Mouse (Mus musculus): Measurements from ENCODE around the gene Gapvd1.

DNA sequence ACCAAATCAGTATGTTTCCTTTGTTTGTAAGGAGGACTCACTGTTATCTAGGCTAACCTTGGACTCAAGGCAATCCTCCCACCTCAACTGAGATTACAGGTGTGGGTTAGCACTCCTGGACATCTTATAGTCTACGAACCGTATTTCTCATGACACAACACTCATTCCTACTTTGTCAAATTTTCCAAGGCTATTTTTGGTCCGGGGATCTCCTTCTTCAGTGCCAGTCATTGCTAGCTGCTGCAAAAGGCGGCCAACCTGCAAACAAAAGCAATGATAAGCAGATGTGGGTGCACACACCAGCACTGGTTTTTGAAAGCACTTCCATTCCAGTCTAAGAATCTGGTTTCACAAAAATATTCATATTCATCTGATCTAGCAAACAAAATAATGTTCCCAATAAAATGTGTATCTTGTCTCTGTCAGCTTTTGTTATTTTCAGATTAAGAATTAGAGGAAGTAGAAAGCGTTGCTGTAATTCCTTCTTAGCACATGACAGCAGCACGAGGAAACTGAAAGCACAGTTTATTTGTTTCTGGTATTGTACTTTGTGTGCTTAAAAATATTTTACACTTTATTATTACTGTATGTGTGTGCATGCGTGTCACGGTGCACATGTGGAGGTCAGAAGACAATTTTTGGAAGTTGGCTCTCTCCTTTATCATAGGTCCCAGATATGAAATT, 27.8 kb downstream of the Gapvd1 start:
- no peak for TF ChIP-seq GATA1 (IDR thresholded peaks at IDR 0.05; ENCODE audit: borderline replicate concordance, low read length)
- no peak for TF ChIP-seq FLI1 (IDR thresholded peaks at IDR 0.05; ENCODE audit: low read length)
